Mouse (Mus musculus): ENCODE measurements around the gene Dctn3.
A peak's percentile ranks its signal among the peaks of the same experiment; 100 is the strongest.

The Dctn3 gene

DNA sequence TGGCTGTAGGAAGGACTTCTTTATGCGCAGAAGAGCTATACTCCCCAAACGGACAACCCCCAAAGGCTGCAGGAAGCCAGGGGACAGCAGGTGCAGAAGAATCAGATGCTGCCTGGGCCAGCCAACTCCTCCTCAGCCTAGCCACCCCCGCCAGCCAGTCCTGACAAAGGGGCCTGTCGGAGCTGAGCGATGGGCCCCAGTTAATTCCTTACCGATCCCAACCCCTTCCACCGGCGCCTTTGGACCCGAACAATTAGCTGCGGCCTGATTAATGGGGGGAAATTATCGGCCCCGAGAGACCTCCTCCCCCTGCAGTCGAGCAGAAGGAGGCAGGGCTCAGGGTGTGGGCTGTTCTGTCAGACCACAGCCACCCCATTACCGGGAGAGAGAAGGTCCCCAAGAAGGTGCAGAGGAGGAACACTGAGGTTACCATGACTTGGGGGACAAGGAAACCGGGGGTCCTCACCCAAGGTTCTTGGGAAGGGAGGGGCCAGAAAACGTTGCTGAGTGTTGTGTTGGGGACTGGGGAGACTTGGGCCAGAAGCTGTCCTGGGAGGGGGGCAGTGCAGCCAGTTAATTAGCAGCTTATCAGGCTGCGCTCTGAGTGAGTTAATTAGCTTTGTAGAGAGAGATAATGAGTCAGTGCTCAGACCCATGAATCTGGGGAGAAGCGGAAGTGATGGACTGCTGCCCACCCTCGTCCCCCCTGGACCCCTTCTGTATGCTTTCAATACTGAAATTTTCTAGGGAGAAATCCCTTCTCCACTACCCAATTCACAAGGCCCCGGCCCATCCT lies 4.1 kb upstream of the Dctn3 start:
- Histone ChIP-seq H3K4me1 (replicated peaks; ENCODE audit: low read depth, low read length) (peaks cover 42% of the 10 kb centered on the region), H3K4me3 (replicated peaks; ENCODE audit: low read length) (no peak overlapping the region), H3K9me3 (ENCODE audit: low read length) (no peaks in the 10 kb centered on the region), H3K36me3 (ENCODE audit: insufficient read depth, low read length) (no peaks in the 10 kb centered on the region), H3K27me3 (ENCODE audit: insufficient read depth, low read length) (peaks cover 78% of the 10 kb centered on the region)
- TF ChIP-seq CTCF (conservative IDR thresholded peaks at IDR 0.05; ENCODE audit: low read length) (no peak), POU5F1 (IDR thresholded peaks at IDR 0.05; ENCODE audit: borderline replicate concordance, low read length) (no peak), NANOG (IDR thresholded peaks at IDR 0.05; ENCODE audit: borderline replicate concordance, low read length) (no peak)

GRCm38 (mm10) chr4:41716834-41717233 lies 6.1 kb downstream of the Dctn3 start:
- no peak overlapping the region for H3K4me3 ChIP-seq (replicated peaks; ENCODE audit: low read length)
- peaks cover 71% of the 10 kb centered on the region for H3K36me3 ChIP-seq (ENCODE audit: insufficient read depth, low read length)
- H3K9me3 ChIP-seq (ENCODE audit: low read length) = no peaks in the 10 kb centered on the region
- TF ChIP-seq CTCF (conservative IDR thresholded peaks at IDR 0.05; ENCODE audit: low read length) (no peak), NANOG (IDR thresholded peaks at IDR 0.05; ENCODE audit: borderline replicate concordance, low read length) (no peak), POU5F1 (IDR thresholded peaks at IDR 0.05; ENCODE audit: borderline replicate concordance, low read length) (no peak)
- H3K27me3 ChIP-seq (ENCODE audit: insufficient read depth, low read length) = no peaks in the 10 kb centered on the region
- peaks cover 43% of the 10 kb centered on the region for H3K4me1 ChIP-seq (replicated peaks; ENCODE audit: low read depth, low read length)

- TF ChIP-seq CTCF (conservative IDR thresholded peaks at IDR 0.05; ENCODE audit: low read length) (peak; percentile 40), NANOG (IDR thresholded peaks at IDR 0.05; ENCODE audit: borderline replicate concordance, low read length) (no peak)
- Histone ChIP-seq H3K36me3 (ENCODE audit: insufficient read depth, low read length) (peaks cover 81% of the 10 kb centered on the region), H3K27me3 (ENCODE audit: insufficient read depth, low read length) (no peaks in the 10 kb centered on the region), H3K4me3 (replicated peaks; ENCODE audit: low read length) (no peak overlapping the region), H3K9me3 (ENCODE audit: low read length) (no peaks in the 10 kb centered on the region), H3K4me1 (replicated peaks; ENCODE audit: low read depth, low read length) (peaks cover 52% of the 10 kb centered on the region)
These were observed 7.4 kb downstream of the Dctn3 start for GRCm38 (mm10) chr4:41715596-41715995.

DNA sequence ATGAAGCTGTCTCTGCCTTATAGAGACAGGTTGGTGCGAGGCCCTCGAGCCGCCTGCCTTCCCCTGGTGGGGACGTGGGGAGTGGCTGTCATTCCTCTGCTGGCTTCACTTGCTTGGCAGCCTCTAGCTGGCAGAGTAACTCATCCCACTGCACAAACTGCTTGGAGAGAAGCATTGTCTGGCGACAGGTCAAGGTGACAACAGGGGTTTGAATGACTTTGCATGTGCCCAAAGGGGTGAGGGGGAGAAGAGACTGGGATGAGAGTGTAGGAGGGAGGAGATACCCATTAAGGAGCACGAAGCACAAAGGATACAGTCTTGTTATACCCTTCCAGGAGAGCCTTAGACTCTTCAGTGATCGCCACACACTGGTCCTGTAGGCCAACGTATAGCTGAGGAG lies 7.9 kb downstream of the Dctn3 start:
- peaks cover 52% of the 10 kb centered on the region for H3K4me1 ChIP-seq (replicated peaks; ENCODE audit: low read depth, low read length)
- peaks cover 77% of the 10 kb centered on the region for H3K36me3 ChIP-seq (ENCODE audit: insufficient read depth, low read length)
- no peak for TF ChIP-seq CTCF (conservative IDR thresholded peaks at IDR 0.05; ENCODE audit: low read length)
- no peak for TF ChIP-seq NANOG (IDR thresholded peaks at IDR 0.05; ENCODE audit: borderline replicate concordance, low read length)
- TF ChIP-seq POU5F1 (IDR thresholded peaks at IDR 0.05; ENCODE audit: borderline replicate concordance, low read length) = no peak
- H3K27me3 ChIP-seq (ENCODE audit: insufficient read depth, low read length) = no peaks in the 10 kb centered on the region
- H3K4me3 ChIP-seq (replicated peaks; ENCODE audit: low read length) = no peak overlapping the region
- no peaks in the 10 kb centered on the region for H3K9me3 ChIP-seq (ENCODE audit: low read length)

GRCm38 (mm10) chr4:41714276-41714675 lies 8.7 kb downstream of the Dctn3 start:
- no peaks in the 10 kb centered on the region for H3K9me3 ChIP-seq (ENCODE audit: low read length)
- peaks cover 69% of the 10 kb centered on the region for H3K36me3 ChIP-seq (ENCODE audit: insufficient read depth, low read length)
- H3K4me3 ChIP-seq (replicated peaks; ENCODE audit: low read length) = peak overlapping the region; percentile 94
- TF ChIP-seq CTCF (conservative IDR thresholded peaks at IDR 0.05; ENCODE audit: low read length) = peak; percentile 75
- TF ChIP-seq NANOG (IDR thresholded peaks at IDR 0.05; ENCODE audit: borderline replicate concordance, low read length) = no peak
- TF ChIP-seq POU5F1 (IDR thresholded peaks at IDR 0.05; ENCODE audit: borderline replicate concordance, low read length) = no peak
- peaks cover 52% of the 10 kb centered on the region for H3K4me1 ChIP-seq (replicated peaks; ENCODE audit: low read depth, low read length)
- no peaks in the 10 kb centered on the region for H3K27me3 ChIP-seq (ENCODE audit: insufficient read depth, low read length)

GRCm38 (mm10) chr4:41713197-41714067 lies 9.5 kb downstream of the Dctn3 start, which contains the start of gene Rpp25l:
TSS of gene Rpp25l (minus strand) at chr4:41713534.
- Histone ChIP-seq H3K4me1 (replicated peaks; ENCODE audit: low read depth, low read length) (peaks cover 52% of the 10 kb centered on the region), H3K27me3 (ENCODE audit: insufficient read depth, low read length) (no peaks in the 10 kb centered on the region), H3K4me3 (replicated peaks; ENCODE audit: low read length) (peak within 1 kb of the TSS; percentile 94), H3K36me3 (ENCODE audit: insufficient read depth, low read length) (peaks cover 61% of the 10 kb centered on the region), H3K9me3 (ENCODE audit: low read length) (no peaks in the 10 kb centered on the region)
- TF ChIP-seq POU5F1 (IDR thresholded peaks at IDR 0.05; ENCODE audit: borderline replicate concordance, low read length) (no peak), CTCF (conservative IDR thresholded peaks at IDR 0.05; ENCODE audit: low read length) (no peak; the same call in 1 of the 2 replicates), NANOG (IDR thresholded peaks at IDR 0.05; ENCODE audit: borderline replicate concordance, low read length) (no peak)

GRCm38 (mm10) chr4:41712421-41713196 lies 10.4 kb downstream of the Dctn3 start:
- peaks cover 59% of the 10 kb centered on the region for H3K4me1 ChIP-seq (replicated peaks; ENCODE audit: low read depth, low read length)
- H3K27me3 ChIP-seq (ENCODE audit: insufficient read depth, low read length) = no peaks in the 10 kb centered on the region
- TF ChIP-seq POU5F1 (IDR thresholded peaks at IDR 0.05; ENCODE audit: borderline replicate concordance, low read length) = no peak
- TF ChIP-seq NANOG (IDR thresholded peaks at IDR 0.05; ENCODE audit: borderline replicate concordance, low read length) = no peak
- no peak for TF ChIP-seq CTCF (conservative IDR thresholded peaks at IDR 0.05; ENCODE audit: low read length)
- H3K4me3 ChIP-seq (replicated peaks; ENCODE audit: low read length) = peak overlapping the region; percentile 94
- H3K36me3 ChIP-seq (ENCODE audit: insufficient read depth, low read length) = peaks cover 53% of the 10 kb centered on the region
- no peaks in the 10 kb centered on the region for H3K9me3 ChIP-seq (ENCODE audit: low read length)

Data from E14TG2a.4 (cell line).